Mouse (Mus musculus): ENCODE measurements around the gene Pogz.

- TF ChIP-seq CTCF (IDR thresholded peaks at IDR 0.05; ENCODE audit: low read depth): peak; percentile 77
- no peak for TF ChIP-seq EP300 (IDR thresholded peaks at IDR 0.05; ENCODE audit: low read depth)
Observed at GRCm38 (mm10) chr3:94849338-94849737, 12.0 kb downstream of the Pogz start.
